Mouse (Mus musculus): ENCODE measurements around the gene Gmds. TPM values are rescaled to one million over a fixed set of nuclear protein-coding genes. Genes with fewer than 3 reads are reported as not detected.

Gene Gmds
- 10 to 100 TPM; 15.8 to 17.7 TPM for total RNA-seq (2021)

DNA sequence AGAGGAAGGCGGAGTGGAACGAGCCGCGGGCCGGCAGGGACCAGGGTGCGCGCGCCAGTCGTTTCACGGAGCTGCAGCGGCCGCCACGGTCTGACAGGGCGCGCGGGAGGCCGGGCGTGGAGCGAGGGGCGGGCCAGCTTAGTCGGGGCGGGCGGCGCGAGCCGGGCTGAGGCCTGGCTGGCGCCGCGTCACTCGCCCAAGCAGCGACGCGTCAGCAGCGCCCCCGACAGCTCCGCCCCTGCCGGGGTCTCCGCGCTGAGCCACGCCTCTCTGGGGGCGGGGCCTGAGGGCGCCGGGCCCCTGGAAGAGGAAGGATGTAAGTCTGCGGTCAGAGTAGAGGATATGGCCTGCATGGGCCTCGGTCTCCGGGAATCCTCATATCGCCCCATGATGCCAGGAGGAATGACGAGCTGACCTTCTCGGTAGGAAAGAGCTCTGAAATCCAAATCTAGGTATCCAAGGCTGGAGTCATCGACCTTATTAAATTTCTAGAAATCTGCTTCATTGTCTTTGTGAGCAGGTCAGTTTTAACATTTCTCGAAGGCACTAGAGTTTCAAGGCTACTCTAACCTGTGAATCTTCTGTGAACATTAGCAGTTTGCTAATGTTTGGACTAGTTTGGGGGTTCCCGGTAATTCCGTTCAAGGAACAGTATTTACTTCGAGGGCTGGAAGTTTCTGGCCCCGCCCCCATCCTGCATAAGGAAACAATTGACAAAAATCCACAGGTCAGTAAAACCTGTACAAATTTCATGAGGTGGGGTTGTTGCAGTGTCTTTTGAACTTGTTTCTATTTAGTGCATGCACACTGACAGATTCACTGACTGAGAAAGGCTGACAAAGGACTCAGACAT, at the start of gene Gmds:
TSS of gene Gmds (minus strand) at position 228 of the 853 bp plus-strand sequence.
- intact Hi-C loops (cut with DNase I) = no loop called here
- peak; percentile 83 to 96 for DNase-seq (ENCODE audit: extremely low spot score in 1 of 2, low spot score in 2 of 2)

DNA sequence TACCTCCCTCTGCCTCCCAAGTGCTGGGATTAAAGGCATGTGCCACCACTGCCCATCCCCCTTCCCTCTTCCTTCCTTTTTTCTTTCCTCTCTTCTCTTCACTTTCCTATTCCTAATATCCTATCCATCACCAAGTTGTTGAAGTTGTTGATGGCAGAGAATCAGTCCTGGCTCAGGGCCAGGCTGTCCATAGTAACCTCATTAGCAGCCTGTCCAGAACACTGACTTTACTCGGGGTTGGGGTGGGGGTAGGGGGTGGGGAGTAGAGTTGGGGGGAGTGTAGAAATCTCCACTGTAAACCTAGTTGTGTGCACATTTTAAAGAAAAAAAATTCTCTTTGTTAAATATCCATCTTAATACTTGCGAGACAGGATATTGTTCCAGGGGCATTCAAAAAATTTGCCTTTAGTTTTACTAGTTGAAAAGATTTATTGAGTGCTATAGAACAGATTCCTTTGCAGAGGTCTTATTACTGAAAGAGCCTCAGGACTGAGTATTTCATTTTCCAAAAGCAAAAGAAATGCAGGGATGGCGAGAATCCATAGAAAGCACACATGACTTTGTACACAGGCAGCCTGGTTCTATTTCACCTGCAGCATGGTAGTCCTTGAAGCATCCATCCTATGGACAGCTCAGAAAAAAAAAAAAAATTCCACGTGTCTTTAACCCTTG, 47.0 kb upstream of the Gmds start:
- DNase-seq (ENCODE audit: extremely low spot score in 1 of 2, low spot score in 2 of 2) = no peak
- intact Hi-C loops (cut with DNase I) = no loop called here

DNA sequence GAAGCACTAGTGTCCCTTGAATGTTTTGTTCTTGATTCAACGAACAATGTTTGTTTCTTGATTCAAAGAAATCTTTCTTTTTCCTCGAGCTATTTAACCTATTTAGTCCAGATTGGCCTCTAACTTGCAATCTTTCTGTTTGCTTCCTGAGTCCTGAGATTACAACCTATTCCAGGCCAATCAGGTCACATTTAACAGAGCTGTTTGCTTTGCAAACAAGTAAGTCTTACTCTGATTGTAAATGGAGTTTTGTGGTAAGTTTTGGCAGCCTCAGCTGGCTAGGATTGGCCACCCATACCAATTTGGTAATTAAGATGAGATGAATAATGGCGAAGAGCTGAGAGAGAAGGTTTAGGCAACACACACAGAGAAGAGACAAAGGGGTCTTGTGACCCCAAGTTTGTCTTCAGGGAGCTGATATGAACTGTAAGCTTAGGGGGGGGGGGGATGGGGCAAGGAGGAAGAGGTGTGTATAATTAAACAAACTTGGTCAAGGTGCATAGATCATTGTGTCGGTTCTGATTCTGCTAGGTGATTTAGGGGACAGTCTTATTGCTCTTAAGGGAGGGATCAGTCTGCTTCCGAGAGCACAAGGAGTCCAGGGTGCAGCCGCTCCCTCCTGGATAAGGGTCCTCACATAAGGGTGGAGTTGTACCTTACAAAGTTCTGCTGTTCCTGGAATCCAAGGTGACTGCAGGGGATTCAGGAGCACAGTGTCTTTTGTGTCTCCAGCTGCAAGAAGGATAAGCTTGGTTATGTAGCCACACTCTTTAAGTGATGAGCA, 43.9 kb upstream of the Gmds start:
- intact Hi-C loops (cut with DNase I) = no loop called here
- DNase-seq (ENCODE audit: extremely low spot score in 1 of 2, low spot score in 2 of 2) = no peak

DNA sequence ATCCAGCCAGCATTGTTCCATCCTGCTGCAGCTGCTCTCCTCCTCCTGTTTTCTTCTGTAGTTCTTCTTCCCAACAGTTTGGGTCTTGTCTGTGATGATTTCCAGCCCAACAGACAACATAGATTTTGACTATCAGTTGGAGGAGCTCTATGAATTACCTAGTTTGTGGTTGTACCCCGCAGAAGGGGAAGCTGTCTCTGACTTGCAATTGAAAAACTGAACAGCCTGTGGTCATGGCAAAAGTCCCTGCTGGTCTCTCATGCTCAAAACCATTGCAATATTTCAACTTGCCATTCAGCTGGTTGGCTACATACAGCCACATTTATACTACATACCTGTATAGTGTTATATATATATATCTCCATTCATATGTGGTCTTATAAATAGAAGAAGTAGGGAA, 40.1 kb upstream of the Gmds start:
- DNase-seq (ENCODE audit: extremely low spot score in 1 of 2, low spot score in 2 of 2) = no peak
- intact Hi-C loops (cut with DNase I) = no loop called here

DNA sequence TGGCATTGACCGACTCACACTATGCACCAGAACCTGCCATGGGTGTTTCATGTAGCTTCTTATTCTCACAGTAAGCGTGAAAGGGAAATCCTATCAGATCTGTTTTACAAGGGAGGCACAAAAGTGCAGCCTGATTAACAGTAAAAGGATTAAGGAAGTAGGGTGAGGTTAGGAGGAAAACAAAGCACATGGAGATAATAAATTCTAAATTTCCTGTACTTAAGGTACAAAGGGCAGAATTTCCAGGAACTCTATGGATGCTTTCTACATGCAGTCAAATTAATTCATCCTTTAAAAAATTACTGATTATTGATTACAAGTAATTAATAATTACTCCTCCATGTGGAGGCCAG, 34.0 kb upstream of the Gmds start:
- intact Hi-C loops (cut with DNase I) = no loop called here
- no peak for DNase-seq (ENCODE audit: extremely low spot score in 1 of 2, low spot score in 2 of 2)

DNA sequence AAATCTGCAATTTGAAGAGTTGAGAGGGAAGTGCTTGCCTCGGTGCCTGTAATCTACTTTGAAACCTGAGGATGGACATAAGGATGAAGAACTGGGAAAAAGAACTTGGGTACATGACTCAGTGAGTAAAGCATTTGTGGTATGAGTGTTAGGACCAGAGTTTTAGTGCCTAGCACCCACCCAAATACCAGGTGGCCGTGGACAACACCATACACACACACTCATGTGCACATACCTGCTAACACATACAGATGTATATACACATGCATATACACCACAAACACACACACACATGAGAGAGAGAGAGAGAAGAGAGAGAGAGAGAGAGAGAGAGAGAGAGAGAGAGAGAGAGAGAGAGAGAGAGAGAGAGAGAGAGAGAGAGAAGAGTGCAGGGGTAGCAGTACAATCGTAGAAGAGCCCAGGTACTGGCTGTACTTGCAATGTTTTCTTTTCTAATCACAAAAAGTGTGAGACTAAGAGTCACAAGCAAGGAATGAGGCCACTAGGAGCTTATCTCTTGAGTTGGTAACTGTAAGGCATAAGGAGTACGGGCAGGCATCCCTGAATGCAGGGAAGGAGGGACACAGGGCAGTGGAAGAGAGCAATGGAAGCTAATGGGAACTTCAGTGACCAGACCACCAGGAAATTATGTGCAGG, 33.5 kb upstream of the Gmds start:
- no peak for DNase-seq (ENCODE audit: extremely low spot score in 1 of 2, low spot score in 2 of 2)
- intact Hi-C loops (cut with DNase I) = no loop called here

DNA sequence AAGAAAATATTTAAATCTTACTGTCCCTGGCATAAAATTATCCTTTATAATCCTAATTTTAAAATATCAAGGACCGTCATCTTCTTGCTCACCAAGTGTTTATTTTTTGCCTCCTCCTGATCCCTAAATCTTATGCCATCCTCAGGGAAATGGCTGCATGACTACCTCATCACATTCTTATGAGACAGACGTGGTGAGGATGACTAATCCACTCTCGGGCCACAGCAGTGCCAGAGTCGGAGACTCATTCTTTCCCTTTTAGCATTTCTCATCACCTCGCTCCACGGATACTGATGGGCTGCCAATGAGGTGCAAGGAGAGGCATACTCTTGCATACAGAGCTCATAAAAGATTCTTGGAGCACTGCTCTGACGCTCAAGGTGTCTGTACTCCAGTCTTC, 32.2 kb upstream of the Gmds start:
- no peak for DNase-seq (ENCODE audit: extremely low spot score in 1 of 2, low spot score in 2 of 2)
- intact Hi-C loops (cut with DNase I) = no loop called here

DNA sequence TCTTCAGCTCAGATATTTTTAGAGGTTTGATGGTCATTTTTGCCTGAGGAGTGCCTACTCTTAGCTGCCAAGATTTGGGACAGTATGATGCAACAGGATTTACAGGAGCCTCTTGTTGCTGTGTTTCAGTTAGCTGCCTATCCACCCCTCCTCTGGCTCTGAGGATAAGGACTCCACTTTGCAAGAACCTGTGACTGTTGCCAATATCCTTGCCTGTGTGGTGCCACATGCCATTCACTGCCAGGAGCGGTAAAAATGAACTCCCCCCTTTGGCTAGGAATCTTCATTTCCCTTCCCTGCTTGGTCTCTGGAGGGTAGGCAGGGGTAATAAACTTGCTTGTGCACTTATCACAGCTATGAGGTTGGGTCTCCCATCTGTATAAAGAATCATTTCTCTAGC, 31.6 kb upstream of the Gmds start:
- DNase-seq (ENCODE audit: extremely low spot score in 1 of 2, low spot score in 2 of 2) = no peak
- intact Hi-C loops (cut with DNase I) = no loop called here

DNA sequence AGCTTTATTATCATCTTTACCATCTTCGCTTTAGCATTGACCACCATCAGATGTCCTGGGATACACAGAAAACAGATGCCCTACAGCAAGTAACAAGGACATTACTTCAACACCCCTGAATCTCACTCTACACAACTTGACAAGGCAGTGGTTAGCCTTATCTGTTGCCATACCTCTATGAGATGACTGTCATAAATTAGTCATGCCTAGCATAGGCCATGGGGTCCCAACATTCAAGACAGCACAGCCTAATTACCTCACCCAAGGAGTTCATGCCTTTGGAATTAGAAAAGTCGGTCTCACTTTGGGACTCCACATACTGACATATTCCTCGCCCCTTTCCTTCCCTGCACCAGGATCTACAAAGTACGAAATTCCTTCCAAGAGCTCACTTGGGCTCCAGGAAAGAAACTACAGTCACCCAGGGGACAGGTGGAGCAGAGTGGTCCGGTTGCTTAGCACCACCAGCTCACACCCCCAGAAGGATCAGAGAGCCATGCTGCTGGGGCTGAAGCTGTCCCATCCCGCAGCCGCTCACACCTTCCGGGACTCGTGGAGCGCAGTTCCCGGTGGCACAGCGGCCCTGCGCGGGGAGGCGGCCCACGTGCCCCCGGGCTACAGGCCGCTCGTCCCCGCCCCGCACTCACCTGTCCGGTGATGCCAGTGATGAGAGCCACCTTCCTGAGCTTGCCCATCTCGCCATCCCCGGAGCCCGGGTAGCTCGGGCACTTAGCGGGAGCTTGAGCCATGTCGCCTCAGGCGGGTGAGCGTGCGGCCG, 616 bp downstream of the Gmds start:
- intact Hi-C loops (cut with DNase I) = no loop called here
- DNase-seq (ENCODE audit: extremely low spot score in 1 of 2, low spot score in 2 of 2) = no peak

DNA sequence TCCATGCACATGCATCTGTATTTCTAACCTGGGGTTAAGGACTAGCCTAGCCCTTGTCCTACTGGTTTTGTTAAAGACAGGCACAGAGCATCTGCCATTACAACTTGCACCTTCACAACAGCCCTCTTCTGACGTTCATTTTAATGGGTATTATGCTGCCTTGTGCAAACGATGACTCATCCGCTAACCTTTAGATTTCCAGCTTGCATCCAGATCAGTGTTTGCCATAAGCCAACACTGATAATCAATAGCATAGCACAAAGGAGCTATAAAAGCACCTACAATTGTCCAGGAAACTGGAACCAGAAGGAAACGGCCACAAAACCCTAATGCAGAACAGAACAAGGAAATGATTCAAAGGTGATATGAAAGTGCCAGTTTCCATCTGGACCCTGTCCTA, 20.2 kb downstream of the Gmds start:
- intact Hi-C loops (cut with DNase I) = loop anchor here (10.0 kb wide), 1 partner anchor 176 kb away; no protein-coding TSS in a partner anchor
- DNase-seq (ENCODE audit: extremely low spot score in 1 of 2, low spot score in 2 of 2) = no peak

DNA sequence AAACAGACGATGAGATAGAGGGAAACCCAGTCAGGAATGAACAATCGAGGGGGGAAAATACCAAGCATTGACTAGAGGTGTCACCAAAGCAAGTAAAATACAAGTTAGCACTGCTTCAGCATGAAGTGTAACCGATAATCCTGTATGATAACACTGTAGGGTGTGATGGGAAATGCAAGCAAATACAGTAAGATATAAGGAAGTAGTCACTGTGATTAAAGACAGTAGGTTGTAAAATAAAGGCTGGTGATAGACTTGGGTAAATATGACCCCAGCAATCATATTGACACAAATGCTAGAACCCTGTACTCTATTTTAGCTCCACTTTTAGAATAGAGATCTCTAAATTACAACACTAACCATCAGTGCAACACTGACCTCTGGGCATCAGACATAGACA, 21.2 kb downstream of the Gmds start:
- intact Hi-C loops (cut with DNase I) = loop anchor here (10.0 kb wide), 1 partner anchor 177 kb away; no protein-coding TSS in a partner anchor
- no peak for DNase-seq (ENCODE audit: extremely low spot score in 1 of 2, low spot score in 2 of 2)

DNA sequence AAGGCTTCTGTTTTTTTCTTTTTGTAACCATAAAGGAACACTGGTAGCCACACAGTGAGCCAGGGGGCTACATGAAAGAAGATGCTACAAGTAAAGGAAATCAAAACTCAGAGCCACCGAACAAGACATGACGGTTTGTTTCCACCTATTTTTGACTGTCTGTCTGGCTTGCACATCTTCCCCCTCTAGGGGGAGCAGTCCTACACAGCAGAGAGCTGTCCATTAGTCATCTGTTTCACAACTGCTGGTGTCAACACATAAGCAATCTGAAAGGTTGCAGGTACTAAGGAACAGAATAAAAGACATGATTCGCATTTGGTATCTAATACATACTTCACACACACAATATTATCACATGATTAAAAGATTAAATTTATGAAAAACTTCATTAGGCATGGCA, 25.9 kb downstream of the Gmds start:
- intact Hi-C loops (cut with DNase I) = loop anchor here (10.0 kb wide), 1 partner anchor 182 kb away; no protein-coding TSS in a partner anchor
- peak; percentile 4 to 42 for DNase-seq (ENCODE audit: extremely low spot score in 1 of 2, low spot score in 2 of 2)

DNA sequence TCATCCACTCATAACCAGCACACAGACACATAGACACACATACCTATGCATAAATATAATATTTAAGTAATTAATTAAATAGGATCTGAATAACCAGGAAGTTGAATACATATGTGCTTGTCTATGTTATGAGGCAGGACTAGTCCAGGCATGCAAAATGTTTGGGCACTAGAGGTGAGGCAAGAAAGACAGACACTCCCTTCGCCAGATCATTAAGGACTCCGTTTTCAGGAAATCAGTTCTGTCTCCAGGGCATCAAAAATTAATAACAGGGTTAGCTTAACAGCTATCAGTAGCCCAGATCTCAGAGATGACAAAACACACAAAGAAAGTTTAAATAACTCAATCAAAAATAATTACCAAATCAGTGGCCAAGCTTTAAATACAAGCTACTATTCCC, 27.1 kb downstream of the Gmds start:
- DNase-seq (ENCODE audit: extremely low spot score in 1 of 2, low spot score in 2 of 2) = no peak
- intact Hi-C loops (cut with DNase I) = loop anchor here (10.0 kb wide), 1 partner anchor 183 kb away; no protein-coding TSS in a partner anchor

DNA sequence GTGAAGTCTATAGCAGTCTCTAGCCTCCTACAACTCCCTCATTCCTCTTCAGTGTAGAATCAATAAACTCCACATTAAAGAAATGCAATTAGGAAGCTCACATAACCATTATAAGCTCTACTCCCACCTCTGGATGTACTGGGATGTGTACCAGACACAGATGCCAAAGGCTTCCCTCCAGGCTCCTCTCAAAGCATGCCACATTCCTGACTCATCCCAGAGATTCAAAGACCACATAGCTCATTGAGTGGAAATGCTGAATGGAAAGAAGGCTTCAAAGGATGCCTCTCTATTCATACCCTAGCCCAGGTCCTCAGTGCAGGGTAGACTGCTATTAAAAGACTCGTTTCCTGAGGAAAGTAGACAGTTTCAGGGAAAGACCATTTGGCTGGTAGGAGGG, 40.1 kb downstream of the Gmds start:
- no peak for DNase-seq (ENCODE audit: extremely low spot score in 1 of 2, low spot score in 2 of 2)

DNA sequence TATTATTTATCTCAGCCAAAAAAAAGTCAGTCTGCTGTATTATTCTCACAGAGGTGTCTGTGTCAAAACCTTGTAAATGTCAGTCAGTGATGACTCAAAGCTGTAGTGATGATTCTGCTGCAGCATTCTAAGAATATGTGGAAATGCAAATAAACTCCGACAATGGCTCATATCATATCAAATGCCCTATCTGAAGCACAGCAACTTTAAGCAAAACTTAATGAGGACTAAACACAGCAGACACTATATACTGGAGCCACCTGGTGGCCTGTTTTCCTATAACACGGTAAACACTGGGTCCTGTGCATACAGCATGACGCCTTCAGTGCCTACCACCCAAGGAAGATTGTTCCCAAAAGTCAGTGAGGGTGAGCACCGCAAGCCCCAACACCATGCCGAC, 41.1 kb downstream of the Gmds start:
- peak; percentile 7 to 52 for DNase-seq (ENCODE audit: extremely low spot score in 1 of 2, low spot score in 2 of 2)
- intact Hi-C loops (cut with DNase I) = no loop called here

More for the DNA sequence above, 40.1 kb downstream of the Gmds start:
- intact Hi-C loops (cut with DNase I) = no loop called here

DNA sequence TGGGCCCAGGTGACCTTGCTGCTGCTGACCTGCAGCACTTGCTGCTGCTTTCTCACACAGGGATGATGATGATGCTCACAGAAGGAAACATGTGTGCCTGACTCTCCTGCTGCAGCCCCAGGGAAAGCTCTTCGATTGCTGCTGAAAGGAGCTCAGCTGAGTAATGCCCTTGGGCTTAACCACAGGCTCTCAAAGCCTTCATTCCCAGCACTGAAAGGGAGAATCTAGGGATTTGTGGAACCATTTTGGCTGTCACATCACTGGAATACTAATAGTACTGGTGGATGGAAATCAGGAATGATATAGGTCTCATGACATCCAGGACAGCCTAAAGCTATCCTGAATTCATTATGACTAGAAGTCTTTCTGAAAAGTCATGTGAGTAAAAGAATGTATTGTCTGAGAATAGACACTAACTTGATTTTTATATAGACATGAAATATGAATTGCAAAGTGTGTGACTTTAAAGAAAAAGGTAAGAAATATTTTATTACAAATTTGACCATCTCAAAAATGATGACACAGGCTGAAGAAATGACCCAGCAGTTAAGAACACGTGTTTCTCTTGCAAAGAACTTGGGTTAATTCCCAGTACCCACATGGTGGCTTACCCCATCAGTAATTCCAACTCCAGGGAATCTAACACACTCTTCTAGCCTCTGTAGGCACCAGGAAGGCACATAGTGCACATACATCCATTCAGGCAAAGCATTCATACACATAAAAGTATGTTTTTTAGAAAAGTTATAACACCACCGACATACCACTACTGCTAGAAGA, 43.9 kb downstream of the Gmds start:
- no peak for DNase-seq (ENCODE audit: extremely low spot score in 1 of 2, low spot score in 2 of 2)
- intact Hi-C loops (cut with DNase I) = no loop called here

DNA sequence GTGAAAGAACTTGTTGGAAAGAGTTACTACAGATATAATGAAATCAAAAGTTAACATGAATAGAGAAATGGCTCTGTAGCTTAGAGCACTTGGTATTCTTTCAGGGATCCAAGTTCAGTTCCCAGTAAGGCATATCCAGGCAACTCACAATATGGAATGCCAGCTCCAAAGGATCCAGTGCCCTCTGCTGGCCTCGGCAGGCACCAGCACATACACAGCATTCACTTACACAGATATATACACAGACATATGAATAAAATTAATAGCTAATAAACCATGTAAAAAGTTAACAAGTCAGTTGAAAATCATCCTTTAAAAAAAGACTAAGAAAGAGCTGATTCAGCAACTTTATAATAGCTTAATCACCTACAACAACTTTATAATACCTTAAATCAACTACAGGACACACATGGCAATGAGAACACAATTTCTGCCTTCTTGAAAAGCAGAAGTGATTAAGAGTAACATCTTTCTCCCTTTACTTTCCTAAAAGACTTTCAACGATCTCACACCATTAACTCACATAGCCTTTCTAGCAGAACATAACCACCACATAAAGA, 65.5 kb downstream of the Gmds start:
- DNase-seq (ENCODE audit: extremely low spot score in 1 of 2, low spot score in 2 of 2) = no peak
- intact Hi-C loops (cut with DNase I) = no loop called here
